Mouse (Mus musculus): ENCODE measurements around the gene Cbx4. TPM values are rescaled to one million over a fixed set of nuclear protein-coding genes. Genes with fewer than 3 reads are reported as not detected.
A peak's percentile ranks its signal among the peaks of the same experiment; 100 is the strongest.
"Not testable (repeated sequence)": the region's sequence is repeated elsewhere in the genome, so short reads cannot be mapped to it uniquely, and the experiment has no call there.

The Cbx4 gene
- polyA plus RNA-seq, 1 experiment = 46.4 TPM

DNA sequence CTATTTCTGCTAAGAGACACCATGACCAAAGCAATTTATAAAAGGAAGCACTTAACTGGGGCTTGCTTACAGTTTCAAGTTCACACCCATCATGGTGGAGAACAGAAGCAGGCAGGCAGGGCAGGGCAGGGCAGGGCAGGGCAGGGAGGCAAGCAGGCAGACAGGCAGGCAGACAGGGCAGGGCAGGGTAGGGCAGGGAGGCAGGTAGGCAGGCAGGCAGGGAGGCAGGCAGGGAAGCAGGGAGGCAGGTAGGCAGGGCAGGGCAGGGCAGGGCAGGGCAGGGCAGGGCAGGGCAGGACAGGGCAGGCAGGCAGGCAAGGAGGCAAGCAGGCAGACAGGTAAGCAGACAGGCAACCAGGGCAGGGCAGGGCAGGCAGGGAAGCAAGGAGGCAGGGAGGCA lies 26.7 kb upstream of the Cbx4 start:
- DNase-seq (ENCODE audit: extremely low spot score in 1 of 2, low spot score in 1 of 2) = no peak

DNA sequence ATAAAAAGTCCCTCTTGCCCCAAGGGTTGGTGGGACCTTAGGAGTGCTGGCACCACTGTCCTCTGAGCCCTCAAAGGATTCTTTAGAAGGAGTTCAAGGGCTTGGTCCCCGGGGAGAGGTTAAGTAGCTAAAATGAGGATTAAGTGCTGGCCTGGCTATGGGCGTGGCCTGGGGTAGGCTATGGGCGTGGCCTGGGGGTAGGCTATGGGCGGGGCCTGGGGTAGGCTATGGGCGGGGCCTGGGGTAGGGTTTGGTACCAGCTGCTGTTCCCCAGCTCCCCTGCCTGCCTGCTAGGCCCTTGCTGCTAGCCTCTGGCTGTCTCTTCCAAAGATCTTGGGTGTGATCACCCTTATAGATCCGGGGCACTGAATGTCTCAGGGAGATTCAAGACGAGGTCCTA lies 25.3 kb upstream of the Cbx4 start:
- DNase-seq (ENCODE audit: extremely low spot score in 1 of 2, low spot score in 1 of 2) = no peak

DNA sequence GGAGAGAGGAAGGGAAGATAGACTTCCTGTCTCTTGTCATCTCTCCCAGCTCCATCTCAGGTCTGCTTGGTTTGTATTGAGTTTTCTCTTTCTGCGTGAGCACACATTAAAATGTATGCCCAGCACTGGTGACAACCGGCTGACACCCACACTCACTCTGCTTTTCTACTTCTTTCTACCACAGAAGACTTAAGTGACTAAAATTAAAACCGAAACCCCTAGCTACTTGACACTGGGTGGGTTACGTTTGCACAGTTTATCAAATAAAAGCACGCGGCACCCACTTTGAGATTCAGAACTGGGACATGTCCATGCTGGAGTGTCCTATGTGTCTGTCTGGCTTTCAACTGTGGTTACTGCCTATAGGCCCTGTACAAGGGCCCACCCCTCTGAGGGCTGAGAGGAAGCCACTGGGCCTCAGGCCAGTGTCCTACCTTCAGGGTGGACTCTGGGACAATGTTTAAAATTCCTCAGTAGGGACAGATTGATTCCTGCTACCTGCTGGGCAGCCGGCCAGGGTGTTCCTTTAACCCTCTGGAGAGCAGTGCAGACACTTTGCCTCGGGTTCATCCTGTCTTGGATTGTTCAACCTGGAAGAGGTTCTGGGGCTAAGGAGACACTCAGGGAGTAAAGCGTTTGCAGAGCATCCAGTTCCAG lies 23.5 kb upstream of the Cbx4 start:
- DNase-seq (ENCODE audit: extremely low spot score in 1 of 2, low spot score in 1 of 2) = no peak

DNA sequence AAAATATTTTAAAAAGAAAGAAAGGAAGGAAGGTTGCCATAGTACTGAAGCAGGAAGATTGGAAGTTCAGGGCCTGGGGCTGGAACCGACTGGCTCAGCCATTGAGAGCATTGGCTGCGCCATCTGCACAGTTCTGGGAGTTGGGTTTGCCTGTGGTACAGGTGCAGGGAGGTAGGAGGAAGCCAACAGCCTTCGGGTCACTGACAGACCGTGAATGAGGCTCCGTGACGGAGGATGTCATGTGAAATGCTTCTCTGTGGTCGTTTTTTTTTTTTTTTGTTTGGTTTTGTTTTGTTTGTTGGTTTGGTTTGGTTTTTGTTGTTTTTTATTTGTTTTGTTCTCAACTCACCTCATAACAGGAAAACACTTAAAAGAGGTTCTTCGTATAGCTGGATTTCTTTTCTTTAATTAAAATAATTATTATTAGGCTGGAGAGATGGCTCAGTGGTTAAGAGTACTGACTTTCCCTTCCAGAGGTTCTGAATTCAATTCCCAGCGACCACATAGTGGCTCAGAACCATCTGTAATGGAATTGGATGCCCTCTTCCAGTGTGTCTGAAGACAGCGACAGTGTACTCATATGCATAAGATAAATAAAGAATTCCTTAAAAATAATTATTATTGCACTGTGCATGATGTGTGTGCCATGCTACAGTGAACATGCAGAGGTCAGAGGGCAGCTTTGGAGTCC lies 22.7 kb upstream of the Cbx4 start:
- DNase-seq (ENCODE audit: extremely low spot score in 1 of 2, low spot score in 1 of 2) = no peak

DNA sequence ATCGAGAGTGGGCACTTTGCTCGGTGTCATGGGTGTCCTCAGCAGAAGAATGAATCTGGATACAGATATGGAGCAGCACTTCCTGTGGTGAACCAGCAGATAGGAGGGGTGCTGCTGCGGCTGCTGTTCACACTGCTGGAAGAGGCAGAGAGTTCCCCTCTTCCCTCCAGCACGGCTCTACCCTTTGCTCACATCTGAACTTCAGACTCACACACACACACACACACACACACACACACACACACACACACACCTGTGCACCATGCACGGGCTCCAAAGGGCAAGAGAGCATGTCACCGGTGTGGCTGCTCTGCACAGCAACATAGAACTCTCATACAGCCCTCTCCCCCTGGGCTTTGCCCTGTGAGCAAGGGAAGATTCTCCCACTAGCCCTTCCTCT lies 20.3 kb upstream of the Cbx4 start:
- no peak for DNase-seq (ENCODE audit: extremely low spot score in 1 of 2, low spot score in 1 of 2)

DNA sequence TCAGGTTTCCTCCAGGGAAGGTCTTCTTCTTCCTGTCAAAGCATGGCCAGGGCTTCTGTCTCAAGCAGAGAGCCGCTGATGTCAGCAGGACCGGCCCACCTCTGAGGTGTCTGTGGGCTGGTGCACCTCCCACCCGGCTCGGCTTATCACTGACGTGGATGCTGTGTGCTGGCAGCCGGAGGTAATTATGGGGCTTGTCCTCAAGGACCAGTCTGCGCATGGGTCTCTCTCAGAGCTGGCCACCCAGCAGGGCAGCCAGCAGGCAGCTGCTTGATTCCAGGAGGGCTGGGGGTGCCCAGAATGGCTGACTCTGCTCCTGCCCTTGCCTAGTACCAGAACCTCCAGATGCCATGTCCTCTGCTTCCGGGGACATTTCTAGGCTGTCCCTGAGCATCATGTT lies 19.7 kb upstream of the Cbx4 start:
- no peak for DNase-seq (ENCODE audit: extremely low spot score in 1 of 2, low spot score in 1 of 2)

DNA sequence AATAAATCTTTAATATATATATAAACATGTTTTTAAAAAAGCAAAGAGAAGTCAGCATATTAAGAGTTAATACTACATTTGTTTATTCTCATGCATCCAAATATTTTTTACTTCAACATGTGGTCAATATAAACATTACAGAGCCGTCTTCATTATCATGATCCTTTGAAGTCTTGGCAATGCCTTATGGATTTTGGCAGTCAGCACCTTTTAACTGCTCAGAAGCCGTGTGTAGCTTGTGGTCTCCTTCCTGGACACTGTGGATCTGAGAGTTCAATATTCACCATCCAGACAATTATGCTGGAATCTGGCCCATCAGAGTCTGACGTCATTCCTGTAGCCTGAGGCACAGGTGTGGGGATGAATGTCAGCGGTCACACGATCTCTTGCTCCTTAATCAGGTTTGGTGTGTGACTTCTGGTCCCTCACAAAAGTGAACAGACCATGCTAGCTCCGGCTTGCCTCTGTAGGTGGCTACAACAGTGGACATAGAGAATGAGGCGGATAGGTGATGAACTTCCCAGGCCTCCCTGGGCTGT lies 19.1 kb upstream of the Cbx4 start:
- DNase-seq (ENCODE audit: extremely low spot score in 1 of 2, low spot score in 1 of 2) = no peak

DNA sequence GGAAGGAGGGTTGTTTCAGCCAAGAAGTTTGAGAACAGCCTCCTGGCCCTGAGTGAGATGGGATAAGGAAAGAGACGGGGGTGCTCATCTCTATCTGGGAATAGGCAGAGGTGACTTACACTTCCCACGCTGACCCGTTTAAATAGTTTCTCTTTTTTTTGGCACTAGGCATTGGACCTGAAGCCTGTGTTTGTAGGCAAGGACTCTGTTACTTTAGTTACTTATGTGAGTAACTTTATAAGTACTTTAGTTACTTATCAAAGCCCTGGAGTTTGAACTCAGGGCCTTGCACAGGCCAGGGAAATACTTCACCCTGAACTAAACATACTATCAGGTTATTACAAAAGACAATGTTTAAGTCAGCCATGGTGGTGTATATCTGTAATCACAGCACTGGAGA lies 18.0 kb upstream of the Cbx4 start:
- DNase-seq (ENCODE audit: extremely low spot score in 1 of 2, low spot score in 1 of 2) = no peak

DNA sequence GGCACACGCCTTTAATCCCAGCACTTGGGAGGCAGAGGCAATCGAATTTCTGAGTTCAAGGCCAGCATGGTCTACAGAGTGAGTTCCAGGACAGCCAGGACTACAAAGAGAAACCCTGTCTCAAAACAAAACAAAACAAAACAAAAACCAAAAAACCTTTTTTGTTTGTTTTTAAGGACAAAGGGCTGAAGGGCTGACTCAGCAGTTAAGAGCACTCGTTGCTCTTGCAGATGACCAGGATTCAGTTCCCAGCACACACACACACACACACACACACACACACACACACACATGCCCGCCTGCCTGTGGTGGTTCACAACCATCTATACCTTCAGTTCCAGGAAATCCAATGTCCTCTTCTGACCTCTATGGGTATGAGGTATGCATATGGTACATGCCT lies 14.3 kb upstream of the Cbx4 start:
- not testable (repeated sequence) for DNase-seq (ENCODE audit: extremely low spot score in 1 of 2, low spot score in 1 of 2)

DNA sequence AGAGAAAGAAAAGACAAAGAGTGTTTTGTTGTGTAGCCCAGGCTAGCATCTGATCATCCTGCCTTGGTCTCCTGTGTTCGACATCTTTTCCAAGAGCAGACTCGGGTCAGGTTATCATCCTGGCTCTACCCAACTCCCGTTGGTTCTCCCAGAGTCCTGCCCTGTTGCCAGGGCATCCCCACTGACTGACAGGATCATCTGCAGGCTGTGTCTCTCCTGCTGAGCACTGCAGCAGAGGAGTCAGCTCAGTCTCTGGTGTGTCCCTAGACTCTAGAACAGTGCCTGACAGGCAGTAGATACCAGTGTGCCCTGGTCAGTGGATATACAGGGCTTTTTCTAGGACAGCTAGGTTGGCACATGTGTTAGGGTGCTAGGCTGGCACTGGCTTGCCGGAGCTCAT lies 12.2 kb upstream of the Cbx4 start:
- no peak for DNase-seq (ENCODE audit: extremely low spot score in 1 of 2, low spot score in 1 of 2)

DNA sequence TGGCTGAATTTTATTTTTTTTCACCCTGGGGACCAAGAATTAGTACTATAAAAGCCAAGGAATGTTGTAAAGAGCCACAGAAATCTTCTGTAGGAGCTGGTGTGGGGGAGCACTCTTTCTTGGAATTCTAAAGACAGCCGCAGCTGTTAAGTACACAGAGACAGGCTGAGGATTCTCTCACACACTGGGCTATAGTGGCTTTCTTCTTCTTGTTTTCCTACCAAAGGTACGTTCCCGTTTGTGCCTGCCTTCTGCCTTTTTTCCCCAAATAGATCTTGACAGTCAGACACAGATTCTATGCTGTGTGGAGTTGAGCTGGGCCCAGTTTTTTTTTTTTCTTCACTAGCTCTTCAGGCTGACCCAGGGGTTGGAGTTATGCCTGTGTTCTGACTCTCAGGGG lies 9.4 kb upstream of the Cbx4 start:
- peak in 1 of 2 experiments; percentile 35 for DNase-seq (ENCODE audit: extremely low spot score in 1 of 2, low spot score in 1 of 2)

DNA sequence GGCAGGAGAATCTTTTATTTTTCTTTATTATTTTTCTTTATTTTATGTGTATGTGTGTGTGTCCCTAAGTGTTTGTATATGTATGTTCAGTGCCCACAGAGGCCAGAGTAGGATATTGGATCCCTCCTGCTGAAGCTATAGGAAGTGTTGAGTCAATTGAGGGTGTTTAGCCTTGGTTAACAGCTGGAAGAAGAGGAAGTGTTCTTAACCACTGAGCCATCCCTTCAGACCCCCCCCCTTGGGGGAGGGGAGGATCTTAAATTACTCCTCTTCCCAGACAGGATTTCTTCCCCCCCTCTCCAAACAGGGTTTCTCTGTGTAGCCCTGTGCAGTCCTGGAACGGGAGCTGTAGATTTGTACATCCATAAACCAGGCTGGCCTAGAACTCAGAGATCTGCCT lies 7.3 kb upstream of the Cbx4 start:
- DNase-seq (ENCODE audit: extremely low spot score in 1 of 2, low spot score in 1 of 2) = no peak

DNA sequence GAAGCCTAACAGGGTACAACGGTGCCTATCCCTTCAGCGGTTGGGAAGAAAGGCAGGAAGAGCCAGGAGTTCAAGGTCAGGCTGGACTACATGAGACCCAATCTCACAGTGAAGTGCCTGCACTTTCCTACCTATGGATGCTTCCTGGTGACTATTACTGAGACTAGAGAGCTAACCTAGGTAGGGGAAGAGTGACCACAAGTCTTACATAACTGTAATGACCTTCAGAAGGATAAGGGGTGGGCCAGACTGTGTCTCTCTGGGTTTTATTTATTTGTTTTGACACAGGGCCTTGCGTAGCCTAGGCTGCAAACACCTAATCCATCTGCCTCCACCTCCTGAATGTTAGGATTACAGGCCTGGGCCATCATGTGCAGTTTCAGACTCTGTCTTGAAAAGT lies 6.3 kb upstream of the Cbx4 start:
- no peak for DNase-seq (ENCODE audit: extremely low spot score in 1 of 2, low spot score in 1 of 2)

DNA sequence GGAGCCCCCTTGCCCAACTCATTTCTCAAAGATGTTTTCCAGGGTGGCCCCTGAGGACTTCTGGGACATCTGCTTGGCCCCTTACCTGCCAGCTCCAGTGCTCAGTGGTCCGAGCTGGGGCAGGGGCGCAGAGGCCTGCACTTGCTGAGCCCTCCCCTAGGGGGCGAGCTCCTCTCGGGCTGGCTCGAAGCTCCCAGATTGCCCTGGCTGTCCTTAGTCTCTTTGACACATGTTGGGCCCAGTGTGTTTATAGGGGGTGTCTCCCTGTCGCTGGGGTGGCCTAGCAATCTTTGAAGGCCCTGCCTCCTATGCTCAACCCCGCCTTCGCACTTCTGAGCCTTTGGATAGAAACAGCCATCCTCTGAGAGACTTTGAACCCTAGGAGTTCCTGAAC lies 5.6 kb upstream of the Cbx4 start:
- DNase-seq (ENCODE audit: extremely low spot score in 1 of 2, low spot score in 1 of 2) = no peak

DNA sequence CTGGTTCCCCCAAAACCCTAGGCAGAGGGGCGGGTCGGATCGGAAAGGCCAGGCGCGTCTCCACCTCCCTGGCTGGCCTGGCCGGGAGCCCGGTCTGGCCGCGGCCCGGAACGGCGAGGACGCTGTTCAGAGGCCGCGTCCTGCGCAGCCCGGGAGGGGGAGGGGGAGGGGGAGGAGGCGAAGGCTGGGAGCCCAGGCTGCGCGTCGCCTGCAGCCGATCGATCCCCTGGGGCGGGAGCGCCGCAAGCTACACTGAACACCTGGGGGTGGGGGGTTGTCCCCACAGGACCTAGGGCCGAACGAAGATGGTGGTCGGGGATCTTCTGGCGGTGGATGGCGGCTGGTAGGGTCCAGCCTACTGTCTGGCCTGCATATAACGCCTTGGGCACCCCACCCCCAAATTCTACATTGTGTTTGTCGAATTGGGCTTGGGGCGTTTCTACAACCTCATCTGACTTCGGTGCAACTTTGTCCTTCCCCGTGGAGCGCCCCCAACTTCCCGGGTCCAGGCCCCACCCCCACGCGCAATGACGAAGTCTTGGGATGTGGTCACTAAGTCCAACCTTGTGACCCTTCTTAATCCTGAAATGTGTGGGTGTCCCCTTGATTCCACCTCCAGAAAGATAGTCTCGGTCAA lies 5.1 kb upstream of the Cbx4 start:
- no peak for DNase-seq (ENCODE audit: extremely low spot score in 1 of 2, low spot score in 1 of 2)

DNA sequence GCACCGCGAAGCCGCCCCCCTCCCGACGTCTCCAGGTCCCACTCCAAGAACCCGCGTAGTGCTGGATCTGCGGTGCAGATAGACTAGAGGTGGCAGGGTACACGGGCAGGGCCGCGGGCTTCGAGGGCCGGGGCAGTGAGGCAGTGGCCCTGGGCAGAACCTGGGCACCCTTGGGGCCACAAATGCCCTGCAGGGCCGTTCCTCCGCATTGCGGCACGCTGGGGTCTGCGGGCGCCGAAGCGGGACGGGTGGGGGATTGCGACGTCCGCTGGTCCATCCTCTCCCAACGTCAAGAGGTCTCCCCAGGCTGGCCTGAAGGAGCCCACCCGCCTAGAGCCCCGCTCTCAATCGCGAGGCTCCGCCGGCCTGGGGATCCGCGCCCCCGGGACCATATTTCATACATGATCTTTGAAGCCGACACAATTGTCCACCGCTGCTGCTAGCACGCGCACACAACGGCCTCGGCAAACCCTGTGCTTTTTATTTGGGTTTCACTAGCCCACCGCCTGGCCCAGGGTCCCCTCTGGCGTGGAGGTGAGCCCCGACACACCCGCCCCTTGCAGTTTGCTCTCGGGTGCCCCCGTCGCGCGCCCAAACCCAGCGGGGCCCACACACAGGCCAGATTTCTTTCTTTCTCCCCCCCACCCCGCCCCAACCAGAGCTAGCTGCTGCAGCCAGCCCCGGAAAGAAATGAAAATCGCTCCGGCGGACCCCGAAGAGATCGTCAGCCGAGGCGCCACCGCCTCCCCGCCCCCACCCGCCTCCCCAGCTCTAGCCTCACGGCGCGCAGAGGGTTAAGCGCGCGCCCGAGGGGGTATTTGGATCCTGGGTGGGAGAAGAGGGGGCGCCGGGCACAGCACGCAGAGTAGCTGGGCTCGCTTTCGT lies 4.3 kb upstream of the Cbx4 start:
- DNase-seq (ENCODE audit: extremely low spot score in 1 of 2, low spot score in 1 of 2) = no peak

DNA sequence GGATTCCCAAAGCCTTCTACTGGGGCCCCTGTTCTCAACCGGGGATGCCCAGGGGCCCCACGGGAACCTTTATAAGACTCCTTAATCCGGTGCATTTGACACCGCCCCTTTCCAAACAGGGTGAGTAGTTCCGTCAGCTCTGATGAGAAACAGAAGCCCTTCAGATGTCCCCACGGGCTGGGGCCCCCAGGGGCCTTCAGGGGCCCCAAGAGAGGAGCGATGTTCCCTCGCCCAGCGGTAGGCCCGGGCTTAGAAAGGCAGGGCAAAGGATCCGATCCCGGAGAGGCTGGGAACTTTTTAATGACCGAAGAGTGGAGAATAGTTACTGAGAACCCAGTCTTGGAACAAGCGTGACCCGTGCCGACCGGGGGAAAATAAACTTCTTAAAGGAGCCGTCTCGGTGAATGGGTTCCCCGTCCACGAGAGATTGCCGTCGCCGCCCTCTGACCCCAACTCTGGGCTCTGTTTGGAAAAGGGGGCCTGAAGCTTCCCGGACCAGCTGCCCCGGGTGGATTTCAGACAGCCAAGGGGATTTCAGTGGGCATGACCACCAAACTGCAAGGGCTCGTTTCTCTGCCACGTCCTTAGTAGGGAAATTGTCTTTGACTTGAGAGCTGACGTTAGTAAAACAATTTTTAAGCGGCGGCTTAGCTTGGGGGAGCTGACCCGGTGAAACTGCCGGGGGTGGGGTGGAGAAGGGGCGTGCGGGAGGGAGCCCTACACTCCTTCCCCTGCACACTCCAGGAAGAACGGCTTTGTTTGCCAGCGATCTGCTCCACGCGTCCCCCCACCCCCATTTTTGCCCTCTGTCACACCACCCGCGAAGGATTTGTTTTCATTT lies 3.4 kb upstream of the Cbx4 start:
- no peak for DNase-seq (ENCODE audit: extremely low spot score in 1 of 2, low spot score in 1 of 2)

DNA sequence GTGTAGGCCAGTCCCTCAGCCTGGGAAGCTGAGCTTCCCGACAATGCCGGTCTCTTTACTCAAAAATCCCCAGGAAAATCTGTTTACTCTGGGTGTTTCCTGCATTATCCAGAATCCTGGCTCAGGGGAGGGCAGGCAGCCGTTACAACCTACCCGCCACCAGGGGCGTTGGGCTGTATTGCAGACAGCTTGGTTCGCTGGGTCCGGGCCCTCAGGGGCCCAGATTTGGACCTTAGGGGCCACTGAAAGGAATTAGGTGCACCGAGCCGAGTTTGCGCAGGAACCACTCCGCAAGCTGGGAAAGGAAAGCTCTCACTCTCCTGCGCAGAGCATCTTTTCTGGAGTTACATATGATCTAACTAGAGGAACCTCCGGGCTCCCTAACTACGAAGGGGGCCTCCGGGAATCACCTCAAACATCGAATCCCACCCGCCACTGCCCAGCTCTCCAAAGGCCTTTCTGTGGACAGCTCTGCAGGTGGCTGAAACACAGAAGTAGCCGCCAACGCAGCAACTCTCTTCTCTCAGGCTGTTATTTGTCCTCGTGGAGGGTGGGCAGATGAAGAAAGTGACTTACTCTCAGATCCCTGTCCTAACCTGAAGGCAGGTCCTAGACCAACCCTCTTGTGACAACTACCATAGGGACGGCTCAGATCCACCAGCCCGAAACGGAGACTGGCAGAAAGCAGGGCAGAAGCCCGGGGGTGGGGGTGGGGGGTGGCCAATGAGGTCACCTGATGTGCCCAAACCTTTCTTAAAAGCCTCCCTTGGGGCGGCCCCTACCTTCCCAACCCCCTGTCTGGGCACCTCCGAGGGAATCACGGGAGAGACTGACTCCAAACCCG lies 2.6 kb upstream of the Cbx4 start:
- peak in 1 of 2 experiments; percentile 4 for DNase-seq (ENCODE audit: extremely low spot score in 1 of 2, low spot score in 1 of 2)

Measured in frontal cortex, adult 2 months (tissue).